Mouse (Mus musculus): ENCODE results near the gene Fermt3.

GRCm38 (mm10) chr19:6980381-6981093 lies 38.7 kb downstream of the Fermt3 start, which contains the start of gene Fkbp2:
- TF ChIP-seq CTCF (IDR thresholded peaks at IDR 0.05; ENCODE audit: low read depth) (no peak), EP300 (optimal IDR thresholded peaks at IDR 0.05) (no peak)

Measured in stomach, postnatal 0 days (tissue).